Mouse (Mus musculus) left cerebral cortex, postnatal 14 days (tissue): Measurements from ENCODE around the gene Pgpep1l. TPM values are rescaled to one million over a fixed set of nuclear protein-coding genes. Genes with fewer than 3 reads are reported as not detected.
A peak's percentile ranks its signal among the peaks of the same experiment; 100 is the strongest.
"Not testable (repeated sequence)": the region's sequence is repeated elsewhere in the genome, so short reads cannot be mapped to it uniquely, and the experiment has no call there.

Source experiments
- DNase-seq, 2 experiments: peaks; one replicate each; pipeline ENCODE4 v3.0.0; 2021 to 2022; ENCODE audit warnings: low spot score in 2 of 2, mixed read lengths in 1 of 2
- intact Hi-C: fragments of 180-260 bp; cut with DNase I; formaldehyde crosslinking; loops from one replicate; pipeline ENCODE4 v1.15.1; 2025
- total RNA-seq, 2 experiments: library from RNA; stranded (reverse); gene quantifications; 2 replicates each; pipeline ENCODE4 v1.2.3; 2021

Gene Pgpep1l
- total RNA-seq, 2 experiments from 2014 or later, result 0.44 TPM; not detected in 1

- DNase-seq, result no peak
- intact Hi-C loops, result no loop called here
Measured at GRCm38 (mm10) chr7:68285851-68286298, 21.8 kb upstream of the Pgpep1l start.

- DNase-seq, result no peak
- intact Hi-C loops, result no loop called here
Measured at GRCm38 (mm10) chr7:68283776-68284175, 19.7 kb upstream of the Pgpep1l start.

GRCm38 (mm10) chr7:68283133-68283520 is 19.1 kb upstream of the Pgpep1l start:
- DNase-seq, intact Hi-C loops: not testable (repeated sequence)

- no peak for DNase-seq
- intact Hi-C loops, result no loop called here
Measured at GRCm38 (mm10) chr7:68282304-68283132, 18.5 kb upstream of the Pgpep1l start.

- intact Hi-C loops, result no loop called here
- no peak for DNase-seq
Measured at GRCm38 (mm10) chr7:68281341-68281740, 17.3 kb upstream of the Pgpep1l start.

GRCm38 (mm10) chr7:68280352-68280869 is 16.4 kb upstream of the Pgpep1l start:
- intact Hi-C loops, result no loop called here
- peak in 1 of 2 experiments; percentile 61 for DNase-seq

GRCm38 (mm10) chr7:68279481-68279880 is 15.4 kb upstream of the Pgpep1l start:
- intact Hi-C loops, result no loop called here
- DNase-seq, result no peak

- intact Hi-C loops, result no loop called here
- DNase-seq, result no peak
Measured at GRCm38 (mm10) chr7:68278908-68279307, 14.9 kb upstream of the Pgpep1l start.

- intact Hi-C loops, result no loop called here
- no peak for DNase-seq
Measured at GRCm38 (mm10) chr7:68278385-68278784, 14.4 kb upstream of the Pgpep1l start.

- no peak for DNase-seq
- intact Hi-C loops, result no loop called here
Measured at GRCm38 (mm10) chr7:68277897-68278270, 13.9 kb upstream of the Pgpep1l start.

- intact Hi-C loops, result no loop called here
Measured at GRCm38 (mm10) chr7:68277054-68277896, 13.2 kb upstream of the Pgpep1l start.

GRCm38 (mm10) chr7:68275838-68276731 is 12.1 kb upstream of the Pgpep1l start:
- intact Hi-C loops, result no loop called here
- DNase-seq, result no peak

More at GRCm38 (mm10) chr7:68277054-68277896, 13.2 kb upstream of the Pgpep1l start:
- no peak for DNase-seq

GRCm38 (mm10) chr7:68275445-68275837 is 11.4 kb upstream of the Pgpep1l start:
- intact Hi-C loops, DNase-seq: not testable (repeated sequence)

GRCm38 (mm10) chr7:68274951-68275350 is 10.9 kb upstream of the Pgpep1l start:
- intact Hi-C loops, result no loop called here
- DNase-seq, result no peak

- intact Hi-C loops, result no loop called here
Measured at GRCm38 (mm10) chr7:68274218-68274617, 10.2 kb upstream of the Pgpep1l start.

GRCm38 (mm10) chr7:68273515-68273914 is 9.5 kb upstream of the Pgpep1l start, which contains the start of gene Fam169b:
TSS of gene Fam169b (plus strand) at chr7:68273839.
- DNase-seq, result no peak
- intact Hi-C loops, result no loop called here

More at GRCm38 (mm10) chr7:68274218-68274617, 10.2 kb upstream of the Pgpep1l start:
- no peak for DNase-seq

- no peak for DNase-seq
Measured at GRCm38 (mm10) chr7:68272607-68273006, 8.6 kb upstream of the Pgpep1l start.

GRCm38 (mm10) chr7:68271816-68272215 is 7.8 kb upstream of the Pgpep1l start:
- intact Hi-C loops, result no loop called here
- DNase-seq, result no peak

More at GRCm38 (mm10) chr7:68272607-68273006, 8.6 kb upstream of the Pgpep1l start:
- intact Hi-C loops, result no loop called here

- DNase-seq, result no peak
- intact Hi-C loops, result no loop called here
Measured at GRCm38 (mm10) chr7:68270551-68270950, 6.5 kb upstream of the Pgpep1l start.
